Comparison of ENCODE assay signal across 4 mouse cellular contexts in the genomic region with DNA sequence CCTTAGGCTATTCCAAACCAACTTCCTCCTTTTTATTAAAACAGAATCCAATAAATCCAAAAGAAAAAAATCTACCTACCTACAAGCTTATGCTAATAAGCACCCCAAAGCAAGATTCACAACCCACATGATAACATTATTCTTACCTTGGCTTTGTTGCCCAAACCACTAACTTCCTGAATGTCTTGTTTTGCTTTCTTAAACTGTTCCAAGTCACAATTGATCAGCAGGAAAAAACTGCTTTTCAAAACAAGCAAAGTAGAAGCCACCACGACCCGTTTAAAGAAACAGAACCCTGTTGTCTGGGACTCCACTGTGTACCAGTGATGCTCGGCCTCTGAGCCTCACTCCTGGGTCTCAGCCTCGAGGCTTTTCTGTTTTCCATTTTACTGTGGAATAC.
"Had no signal": no experiment of that assay in that cellular context is flagged by ENCODE, and none has a peak within 500 bp of the region (broad histone marks: within the 10 kb centered on the region; RNA-seq: fewer than 3 reads in every experiment).

No protein-coding gene starts in this region.

- DNase-seq: kidney, postnatal 10 days; kidney, postnatal 4 days; lung, adult 18-20 months; thymus, postnatal 36 days had no signal
